Mouse (Mus musculus): ENCODE measurements at regions not wholly inside any gene's neighbourhood (a gene's known extent, or its start where the extent isn't known, plus 50 kb on each side); places are given as distances from the start of the nearest gene placed in this dataset.

GRCm38 (mm10) chr2:10923984-10924383, 247.9 kb upstream of the Prkcq start:
- TF ChIP-seq POLR2A (IDR thresholded peaks at IDR 0.05; ENCODE audit: insufficient read length, low read depth), result no peak
- TF ChIP-seq TCF12 (IDR thresholded peaks at IDR 0.05; ENCODE audit: insufficient read depth, poor library complexity, severe bottlenecking), result no peak

DNA sequence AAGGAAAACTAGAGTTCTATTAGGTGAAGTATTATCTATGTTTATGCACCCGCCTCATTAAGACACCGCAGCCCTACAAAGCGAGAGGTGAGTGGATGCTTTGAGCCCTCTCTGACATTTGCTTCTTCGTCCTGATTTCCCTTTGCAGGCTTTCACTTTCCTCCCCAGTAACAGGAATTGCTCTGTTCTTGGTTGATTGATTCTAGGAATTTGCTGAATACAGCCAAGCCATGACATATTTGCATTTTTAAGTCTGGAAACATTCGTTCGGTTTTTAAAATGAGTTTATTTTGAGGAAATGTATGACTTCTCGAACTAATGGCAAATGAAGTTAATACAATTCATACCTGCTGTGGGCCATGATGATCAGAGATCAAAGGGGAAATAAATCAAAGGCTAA, 246.5 kb upstream of the Prkcq start:
- H3K4me2 ChIP-seq (ENCODE audit: low read depth), result no peak overlapping the region
- H3K4me3 ChIP-seq, result no peak overlapping the region
- H3ac ChIP-seq (ENCODE audit: control insufficient read depth, insufficient read length), result no peak overlapping the region
- no peaks in the 10 kb centered on the region for H3K79me2 ChIP-seq (ENCODE audit: control insufficient read depth, insufficient read depth)
- TF ChIP-seq TCF12 (IDR thresholded peaks at IDR 0.05; ENCODE audit: insufficient read depth, poor library complexity, severe bottlenecking) (no peak), MYOG (IDR thresholded peaks at IDR 0.05; ENCODE audit: control insufficient read depth in 1 of 3, insufficient read depth in 1 of 3, insufficient read length in 2 of 3, low read depth in 2 of 3) (no peak), REST (IDR thresholded peaks at IDR 0.05; ENCODE audit: insufficient read depth, insufficient read length) (no peak), MYOD1 (IDR thresholded peaks at IDR 0.05; ENCODE audit: control insufficient read depth in 1 of 3, insufficient read length in 2 of 3, low read depth in 2 of 3) (no peak), CEBPB (IDR thresholded peaks at IDR 0.05; ENCODE audit: insufficient read depth, poor library complexity, severe bottlenecking) (no peak), USF1 (IDR thresholded peaks at IDR 0.05; ENCODE audit: low read depth) (no peak), POLR2A (IDR thresholded peaks at IDR 0.05; ENCODE audit: insufficient read length, low read depth) (no peak), POLR2AphosphoS2 (IDR thresholded peaks at IDR 0.05; ENCODE audit: insufficient read length, low read depth) (no peak), SRF (IDR thresholded peaks at IDR 0.05; ENCODE audit: control insufficient read depth, insufficient read length, low read depth) (no peak), MAX (IDR thresholded peaks at IDR 0.05; ENCODE audit: low read depth) (no peak), TCF3 (IDR thresholded peaks at IDR 0.05; ENCODE audit: insufficient read length, low read depth) (no peak), E2F4 (IDR thresholded peaks at IDR 0.05; ENCODE audit: insufficient read depth) (no peak)
- no peaks in the 10 kb centered on the region for H3K27me3 ChIP-seq (ENCODE audit: control insufficient read depth, insufficient read depth, insufficient read length)
- no peaks in the 10 kb centered on the region for H3K36me3 ChIP-seq (ENCODE audit: control insufficient read depth, insufficient read depth)

More at GRCm38 (mm10) chr2:10923984-10924383, 247.9 kb upstream of the Prkcq start:
- Histone ChIP-seq H3K4me3 (no peak overlapping the region), H3K79me2 (ENCODE audit: control insufficient read depth, insufficient read depth) (no peaks in the 10 kb centered on the region), H3ac (ENCODE audit: control insufficient read depth, insufficient read length) (no peak overlapping the region), H3K27me3 (ENCODE audit: control insufficient read depth, insufficient read depth, insufficient read length) (no peaks in the 10 kb centered on the region), H3K36me3 (ENCODE audit: control insufficient read depth, insufficient read depth) (no peaks in the 10 kb centered on the region), H3K4me2 (ENCODE audit: low read depth) (no peak overlapping the region)

GRCm38 (mm10) chr2:10937405-10937804, 234.5 kb upstream of the Prkcq start:
- Histone ChIP-seq H3K79me2 (ENCODE audit: control insufficient read depth, insufficient read depth) (no peaks in the 10 kb centered on the region), H3K4me3 (no peak overlapping the region), H3K36me3 (ENCODE audit: control insufficient read depth, insufficient read depth) (no peaks in the 10 kb centered on the region), H3K4me2 (ENCODE audit: low read depth) (no peak overlapping the region), H3K27me3 (ENCODE audit: control insufficient read depth, insufficient read depth, insufficient read length) (no peaks in the 10 kb centered on the region), H3ac (ENCODE audit: control insufficient read depth, insufficient read length) (no peak overlapping the region)
- 0 out of 2 replicates have a peak, but pooled peaks have one; percentile 13 for TF ChIP-seq CEBPB (IDR thresholded peaks at IDR 0.05; ENCODE audit: insufficient read depth, poor library complexity, severe bottlenecking)
- no peak for TF ChIP-seq MYOD1 (IDR thresholded peaks at IDR 0.05; ENCODE audit: control insufficient read depth in 1 of 3, insufficient read length in 2 of 3, low read depth in 2 of 3)
- TF ChIP-seq MAX (IDR thresholded peaks at IDR 0.05; ENCODE audit: low read depth), result no peak

- TF ChIP-seq MAX (IDR thresholded peaks at IDR 0.05; ENCODE audit: low read depth), result no peak
- TF ChIP-seq POLR2AphosphoS2 (IDR thresholded peaks at IDR 0.05; ENCODE audit: insufficient read length, low read depth), result no peak
- no peak for TF ChIP-seq USF1 (IDR thresholded peaks at IDR 0.05; ENCODE audit: low read depth)
- no peak for TF ChIP-seq MYOD1 (IDR thresholded peaks at IDR 0.05; ENCODE audit: control insufficient read depth in 1 of 3, insufficient read length in 2 of 3, low read depth in 2 of 3)
- no peaks in the 10 kb centered on the region for H3K27me3 ChIP-seq (ENCODE audit: control insufficient read depth, insufficient read depth, insufficient read length)
- no peaks in the 10 kb centered on the region for H3K36me3 ChIP-seq (ENCODE audit: control insufficient read depth, insufficient read depth)
- no peak overlapping the region for H3K4me2 ChIP-seq (ENCODE audit: low read depth)
- H3K79me2 ChIP-seq (ENCODE audit: control insufficient read depth, insufficient read depth), result no peaks in the 10 kb centered on the region
- no peak overlapping the region for H3ac ChIP-seq (ENCODE audit: control insufficient read depth, insufficient read length)
- H3K4me3 ChIP-seq, result no peak overlapping the region
These were observed 206.7 kb upstream of the Prkcq start for GRCm38 (mm10) chr2:10965224-10965623.

GRCm38 (mm10) chr2:10966891-10967290, 205.0 kb upstream of the Prkcq start:
- Histone ChIP-seq H3K27me3 (ENCODE audit: control insufficient read depth, insufficient read depth, insufficient read length) (no peaks in the 10 kb centered on the region), H3K4me2 (ENCODE audit: low read depth) (no peak overlapping the region), H3K79me2 (ENCODE audit: control insufficient read depth, insufficient read depth) (no peaks in the 10 kb centered on the region), H3K36me3 (ENCODE audit: control insufficient read depth, insufficient read depth) (no peaks in the 10 kb centered on the region), H3K4me3 (no peak overlapping the region), H3ac (ENCODE audit: control insufficient read depth, insufficient read length) (no peak overlapping the region)
- TF ChIP-seq USF1 (IDR thresholded peaks at IDR 0.05; ENCODE audit: low read depth), result no peak
- no peak for TF ChIP-seq POLR2AphosphoS2 (IDR thresholded peaks at IDR 0.05; ENCODE audit: insufficient read length, low read depth)
- TF ChIP-seq MYOD1 (IDR thresholded peaks at IDR 0.05; ENCODE audit: control insufficient read depth in 1 of 3, insufficient read length in 2 of 3, low read depth in 2 of 3), result no peak
- no peak for TF ChIP-seq MAX (IDR thresholded peaks at IDR 0.05; ENCODE audit: low read depth)
- TF ChIP-seq E2F4 (IDR thresholded peaks at IDR 0.05; ENCODE audit: insufficient read depth), result no peak
- no peak for TF ChIP-seq POLR2A (IDR thresholded peaks at IDR 0.05; ENCODE audit: insufficient read length, low read depth)
- no peak for TF ChIP-seq TCF3 (IDR thresholded peaks at IDR 0.05; ENCODE audit: insufficient read length, low read depth)
- TF ChIP-seq TCF12 (IDR thresholded peaks at IDR 0.05; ENCODE audit: insufficient read depth, poor library complexity, severe bottlenecking), result no peak
- TF ChIP-seq REST (IDR thresholded peaks at IDR 0.05; ENCODE audit: insufficient read depth, insufficient read length), result no peak
- no peak for TF ChIP-seq SRF (IDR thresholded peaks at IDR 0.05; ENCODE audit: control insufficient read depth, insufficient read length, low read depth)
- TF ChIP-seq CEBPB (IDR thresholded peaks at IDR 0.05; ENCODE audit: insufficient read depth, poor library complexity, severe bottlenecking), result no peak
